Mouse (Mus musculus) limb, embryonic 11.5 days (tissue): ENCODE results near the gene Shroom4. TPM values are rescaled to one million over a fixed set of nuclear protein-coding genes. Genes with fewer than 3 reads are reported as not detected.

Source experiments
- ATAC-seq: fragments of 200-750 bp; cut with Nextera tagmentation; 2 replicates; pipeline ENCODE4 v1.8.0; 2017; ENCODE audit warnings: low read depth; ENCODE audit not compliant: insufficient number of reproducible peaks, low FRiP score, low TSS enrichment
- DNase-seq: peaks from one replicate; pipeline ENCODE4 v3.0.0-alpha.2; 2015; ENCODE audit warnings: low spot score
- H3K27ac ChIP-seq: fragments of 300-500 bp; sonication (generic); replicated peaks from 2 replicates; pipeline ENCODE4 v1.5.1; 2014; ENCODE audit warnings: low read depth, mild to moderate bottlenecking, low read length
- H3K27me3 ChIP-seq: fragments of 300-500 bp; sonication (generic); 2 replicates; pipeline ENCODE4 v1.6.1; 2014; ENCODE audit warnings: mild to moderate bottlenecking, low read length, mixed read lengths; ENCODE audit not compliant: control insufficient read depth, insufficient read depth
- H3K36me3 ChIP-seq: fragments of 300-500 bp; sonication (generic); 2 replicates; pipeline ENCODE4 v1.6.1; 2014; ENCODE audit warnings: mild to moderate bottlenecking, low read length, moderate library complexity, mixed read lengths; ENCODE audit not compliant: control insufficient read depth, insufficient read depth
- H3K4me1 ChIP-seq: fragments of 300-500 bp; sonication (generic); 2 replicates; pipeline ENCODE4 v1.6.1; 2014; ENCODE audit warnings: low read length, mixed read lengths; ENCODE audit not compliant: control insufficient read depth, insufficient read depth
- H3K4me2 ChIP-seq: fragments of 300-500 bp; sonication (generic); 2 replicates; pipeline ENCODE4 v1.6.1; 2014; ENCODE audit warnings: low read depth, mild to moderate bottlenecking, moderate library complexity; ENCODE audit not compliant: severe bottlenecking
- H3K4me3 ChIP-seq: fragments of 300-500 bp; sonication (generic); 2 replicates; pipeline ENCODE4 v1.5.1; 2014; ENCODE audit warnings: low read depth, low read length
- H3K9ac ChIP-seq: fragments of 300-500 bp; sonication (generic); 2 replicates; pipeline ENCODE4 v1.6.1; 2014; ENCODE audit warnings: mild to moderate bottlenecking, low read length
- H3K9me3 ChIP-seq: fragments of 300-500 bp; sonication (generic); 2 replicates; pipeline ENCODE4 v1.6.1; 2016; ENCODE audit warnings: low read length; ENCODE audit not compliant: control insufficient read depth
- WGBS: fragments of 180-500 bp; shearing (Covaris S2); extraction: QIAGEN DNeasy Blood & Tissue Kit; methylation state at CpG from one replicate; pipeline ENCODE4 v1.1.7; 2014; 5-methylcytosine and 5-hydroxymethylcytosine counted together
- polyA plus RNA-seq: library from polyadenylated mRNA; unstranded; fragments of >200 nt; fragmentation: Nextera tagmentation; extraction: Ambion mirVana; gene quantifications from 2 replicates; pipeline ENCODE4 v1.2.1, GENCODE M21; 2014

Gene Shroom4
- polyA plus RNA-seq, 1 experiment from 2014 or later = 14.1 TPM

DNA sequence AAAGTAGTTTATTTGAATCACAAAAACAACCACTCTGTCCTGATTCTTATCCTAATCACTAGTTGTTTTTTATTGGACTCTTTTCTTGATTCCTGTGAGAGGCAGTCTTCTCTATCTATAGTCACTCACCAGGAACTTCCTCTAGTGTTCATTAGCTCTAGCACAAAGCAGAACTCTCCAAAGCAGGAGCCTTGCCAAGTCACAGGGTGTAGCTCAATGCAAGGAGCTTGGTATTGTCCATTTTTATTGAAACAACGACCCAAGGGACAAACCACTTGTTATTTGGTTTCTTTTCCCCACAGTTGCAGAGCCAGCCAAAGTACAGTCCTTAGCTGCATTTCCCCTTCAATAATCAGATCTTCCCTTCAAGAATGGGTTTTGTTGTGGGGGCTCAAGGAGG, 181.5 kb downstream of the Shroom4 start:
- Histone ChIP-seq H3K27me3 (no peaks in the 10 kb centered on the region), H3K9me3 (no peaks in the 10 kb centered on the region), H3K4me2 (no peak overlapping the region), H3K27ac (no peak overlapping the region), H3K9ac (no peak overlapping the region), H3K4me1 (no peaks in the 10 kb centered on the region), H3K36me3 (no peaks in the 10 kb centered on the region; the same call in 1 of the 2 replicates), H3K4me3 (no peak overlapping the region)
- ATAC-seq (no peak), DNase-seq (no peak)
- 77% methylated on average over 1 of the region's 1 CpGs for WGBS

DNA sequence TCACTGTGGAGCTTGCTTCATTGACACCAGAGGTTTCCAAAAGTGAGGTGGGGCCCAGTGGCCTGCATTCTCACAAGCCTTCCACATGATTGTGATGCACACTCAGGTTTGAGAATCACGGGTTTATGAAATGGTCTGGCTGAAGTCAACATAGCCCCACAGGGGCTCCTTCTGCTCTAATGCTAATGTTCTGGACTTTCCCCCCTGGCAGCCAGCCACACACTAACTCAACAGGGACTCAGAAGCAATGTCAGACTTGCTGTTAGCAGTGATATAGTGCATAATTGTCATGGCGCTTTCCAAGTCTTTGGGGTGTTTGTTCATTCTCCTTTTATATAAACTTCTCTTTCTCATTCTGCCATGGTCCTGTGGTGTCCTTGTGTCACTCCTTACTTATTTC, 183.0 kb downstream of the Shroom4 start:
- Histone ChIP-seq H3K27me3 (no peaks in the 10 kb centered on the region), H3K9ac (no peak overlapping the region), H3K4me1 (no peaks in the 10 kb centered on the region), H3K36me3 (no peaks in the 10 kb centered on the region; the same call in 1 of the 2 replicates), H3K27ac (no peak overlapping the region), H3K4me3 (no peak overlapping the region), H3K4me2 (no peak overlapping the region), H3K9me3 (no peaks in the 10 kb centered on the region)
- ATAC-seq = no peak
- no peak for DNase-seq
- WGBS = 92% methylated on average over 2 of the region's 2 CpGs

DNA sequence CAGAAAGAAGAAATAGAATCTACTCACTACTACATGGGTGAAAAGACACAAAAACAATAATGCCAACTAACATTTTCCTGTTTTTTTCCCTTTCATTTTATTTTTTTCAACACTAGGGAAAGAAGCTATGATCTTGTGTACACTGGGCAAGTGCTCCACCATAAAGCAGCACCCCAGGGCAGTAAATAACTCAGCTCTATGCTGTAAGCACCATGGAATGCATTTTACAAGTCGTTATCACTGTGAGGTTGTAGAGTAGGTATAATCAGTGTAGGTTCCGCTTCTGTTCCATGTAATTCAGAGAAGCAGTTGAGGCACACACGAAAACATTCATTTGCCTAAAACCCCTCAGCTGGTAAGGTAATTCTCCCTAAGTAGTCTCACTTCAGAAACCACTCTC, 194.5 kb downstream of the Shroom4 start:
- H3K27me3 ChIP-seq = no peaks in the 10 kb centered on the region
- no peaks in the 10 kb centered on the region for H3K36me3 ChIP-seq
- no peak overlapping the region for H3K4me3 ChIP-seq
- 75% methylated on average over 3 of the region's 3 CpGs for WGBS
- H3K4me1 ChIP-seq = no peaks in the 10 kb centered on the region
- no peaks in the 10 kb centered on the region for H3K9me3 ChIP-seq
- H3K4me2 ChIP-seq = no peak overlapping the region
- ATAC-seq = no peak
- no peak for DNase-seq
- no peak overlapping the region for H3K9ac ChIP-seq
- no peak overlapping the region for H3K27ac ChIP-seq

DNA sequence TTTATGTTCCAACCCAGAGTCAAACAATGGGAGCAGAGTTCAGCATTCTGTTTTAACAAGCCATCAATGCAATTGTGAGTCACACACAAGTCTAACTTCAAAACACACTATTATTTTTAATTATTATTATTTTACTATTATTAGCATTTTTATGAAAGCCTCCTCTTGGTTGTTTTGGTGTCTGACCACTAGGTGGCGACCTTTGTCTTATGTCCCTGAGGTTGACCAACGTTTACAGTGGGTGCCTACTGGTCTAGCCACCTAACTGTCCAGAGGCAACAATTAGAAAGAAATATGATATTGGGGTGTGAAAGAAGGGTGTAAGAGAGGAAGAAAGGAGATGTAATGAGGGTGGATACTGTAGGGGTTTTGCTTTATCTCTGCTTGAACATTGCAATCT, 254.4 kb downstream of the Shroom4 start:
- no peak overlapping the region for H3K27ac ChIP-seq
- H3K4me2 ChIP-seq = no peak overlapping the region
- ATAC-seq = no peak
- no peaks in the 10 kb centered on the region for H3K9me3 ChIP-seq
- no peak for DNase-seq
- no peak overlapping the region for H3K4me3 ChIP-seq
- H3K4me1 ChIP-seq = no peaks in the 10 kb centered on the region
- H3K27me3 ChIP-seq = no peaks in the 10 kb centered on the region
- WGBS = 6% methylated on average over 2 of the region's 2 CpGs
- H3K9ac ChIP-seq = no peak overlapping the region
- H3K36me3 ChIP-seq = no peaks in the 10 kb centered on the region

DNA sequence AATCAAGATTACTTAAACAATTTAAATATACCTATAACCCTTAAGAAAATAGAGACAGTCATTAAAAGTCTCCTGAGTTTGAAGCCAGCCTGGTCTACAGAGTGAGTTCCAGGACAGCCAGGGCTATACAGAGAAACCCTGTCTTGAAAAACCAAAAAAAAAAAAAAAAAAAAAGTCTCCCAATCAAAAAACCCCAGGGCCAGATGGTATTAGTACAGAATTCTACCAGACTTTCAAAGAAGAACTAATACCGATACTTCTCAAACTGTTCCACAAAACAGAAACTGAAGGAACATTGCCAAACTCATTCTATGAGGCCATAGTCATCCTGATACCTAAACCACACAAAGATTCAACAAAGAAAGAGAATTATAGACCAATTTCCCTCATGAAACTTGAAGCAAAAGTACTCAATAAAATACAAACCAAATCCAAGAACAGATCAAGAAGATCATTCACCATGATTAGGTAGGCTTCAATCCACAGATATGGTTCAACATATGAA, 259.2 kb downstream of the Shroom4 start:
- ATAC-seq (no peak), DNase-seq (no peak)
- H3K9ac ChIP-seq = no peak overlapping the region
- no peak overlapping the region for H3K4me3 ChIP-seq
- no peak overlapping the region for H3K4me2 ChIP-seq
- no peak overlapping the region for H3K27ac ChIP-seq
- H3K27me3 ChIP-seq = no peaks in the 10 kb centered on the region
- no peaks in the 10 kb centered on the region for H3K9me3 ChIP-seq
- H3K36me3 ChIP-seq = no peaks in the 10 kb centered on the region
- no peaks in the 10 kb centered on the region for H3K4me1 ChIP-seq
- 91% methylated on average over 1 of the region's 1 CpGs for WGBS

Other genes with a start within 250 kb of the Shroom4 start
- 11.8 and 13.6 TPM in 2 replicates for gene Nudt10, start 226.8 kb upstream of the Shroom4 start, polyA plus RNA-seq
- gene Bmp15, start 79.1 kb upstream of the Shroom4 start, polyA plus RNA-seq = 0.04 and 0.10 TPM in 2 replicates